Mouse (Mus musculus) embryo, embryonic 11.5 days (tissue): ENCODE data around the gene Ciart.
"Not testable (repeated sequence)": the region's sequence is repeated elsewhere in the genome, so short reads cannot be mapped to it uniquely, and the experiment has no call there.

Experiments used
- DNase-seq: peaks from one replicate; pipeline ENCODE4 v3.0.0-alpha.2; 2012; ENCODE audit warnings: low read depth, low spot score

Gene Ciart

DNA sequence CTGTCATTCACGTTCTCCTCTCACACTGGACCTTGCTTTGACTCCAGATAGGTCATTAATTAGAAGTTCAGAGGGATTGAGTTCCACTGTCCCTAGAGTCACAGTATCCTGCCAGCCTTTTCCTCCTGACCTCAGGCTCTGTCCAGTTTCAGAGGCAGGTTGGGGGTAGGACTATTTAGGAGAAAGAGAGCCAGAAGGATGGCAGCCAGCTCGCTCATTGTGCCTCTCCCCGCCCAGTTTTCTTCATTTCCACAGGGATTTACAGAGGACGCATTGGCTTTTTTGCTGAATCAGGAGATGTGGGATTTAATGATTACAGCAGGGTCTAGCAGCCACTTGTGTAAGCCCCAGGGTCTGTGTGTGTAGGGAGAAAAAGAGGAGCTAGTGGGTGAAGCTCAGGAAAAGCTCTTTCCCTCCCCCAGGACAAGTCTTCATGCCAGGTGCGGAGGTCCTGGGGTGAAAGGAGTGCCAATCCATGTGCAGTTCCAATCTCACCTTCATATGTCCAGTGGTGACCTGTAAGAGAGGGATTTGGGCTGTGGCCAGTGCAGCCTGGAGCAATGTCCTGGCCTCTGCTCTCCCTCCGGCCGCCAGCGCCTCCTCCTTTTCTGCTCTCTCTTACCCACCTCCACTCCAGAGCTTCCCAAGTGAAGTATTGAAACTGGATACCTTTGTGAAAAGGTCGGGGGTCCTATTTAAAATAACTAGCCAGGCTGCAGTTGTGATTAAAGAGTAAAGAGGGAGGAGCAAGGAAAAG is 19.7 kb upstream of the Ciart start:
- no peak for DNase-seq

DNA sequence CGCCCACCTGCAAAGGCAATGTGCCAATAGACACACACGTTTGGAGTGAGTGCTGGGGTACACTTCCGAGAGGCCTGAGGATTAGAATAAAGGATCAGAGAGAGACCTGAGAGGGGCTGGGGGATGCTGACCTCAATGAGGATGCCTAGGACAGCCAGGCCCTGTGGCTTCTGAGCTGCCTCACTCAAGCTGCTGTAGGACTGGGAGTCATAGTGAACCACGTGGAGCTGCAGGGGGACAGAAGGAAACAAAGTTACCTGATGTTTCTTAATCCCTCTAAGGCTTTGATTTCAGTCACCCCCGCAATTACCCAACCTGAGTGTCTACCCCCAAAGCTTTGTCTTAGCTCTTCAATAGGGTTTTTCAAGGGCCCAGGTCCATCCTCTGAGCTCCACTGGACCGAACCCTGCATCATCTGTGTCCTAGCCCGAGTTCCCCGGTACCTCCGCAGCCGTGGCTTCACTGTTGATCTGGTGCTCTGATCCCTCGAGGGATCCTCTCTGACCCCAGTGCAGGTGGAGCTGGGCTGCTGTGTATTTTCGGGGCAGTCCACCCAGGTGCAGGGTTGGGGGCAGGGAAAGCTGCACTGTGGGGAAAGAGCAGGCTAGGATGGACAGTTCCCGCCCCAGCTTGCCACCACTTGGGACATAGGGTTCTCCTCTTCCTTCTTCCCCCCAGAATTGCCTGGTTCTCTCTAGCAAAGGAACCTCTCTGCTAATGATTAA is 17.9 kb upstream of the Ciart start:
- DNase-seq: no peak

DNA sequence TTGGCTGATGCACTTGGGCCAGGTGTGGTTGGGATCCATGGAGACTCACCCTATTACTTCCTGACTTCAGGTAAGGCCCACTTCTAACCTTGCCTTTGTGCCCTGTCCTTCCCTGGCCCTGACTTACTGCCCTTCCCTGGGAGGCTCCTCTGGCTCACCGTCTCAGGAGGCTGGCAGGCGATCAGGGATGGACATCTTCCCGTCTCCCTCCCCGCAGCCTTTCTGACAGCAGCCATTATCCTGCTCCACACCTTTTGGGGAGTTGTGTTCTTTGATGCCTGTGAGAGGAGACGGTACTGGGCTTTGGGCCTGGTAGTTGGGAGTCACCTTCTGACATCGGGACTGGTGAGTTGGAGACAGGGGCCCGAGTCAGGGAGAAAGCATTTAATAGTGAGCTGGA is 13.4 kb upstream of the Ciart start:
- not testable (repeated sequence) for DNase-seq

DNA sequence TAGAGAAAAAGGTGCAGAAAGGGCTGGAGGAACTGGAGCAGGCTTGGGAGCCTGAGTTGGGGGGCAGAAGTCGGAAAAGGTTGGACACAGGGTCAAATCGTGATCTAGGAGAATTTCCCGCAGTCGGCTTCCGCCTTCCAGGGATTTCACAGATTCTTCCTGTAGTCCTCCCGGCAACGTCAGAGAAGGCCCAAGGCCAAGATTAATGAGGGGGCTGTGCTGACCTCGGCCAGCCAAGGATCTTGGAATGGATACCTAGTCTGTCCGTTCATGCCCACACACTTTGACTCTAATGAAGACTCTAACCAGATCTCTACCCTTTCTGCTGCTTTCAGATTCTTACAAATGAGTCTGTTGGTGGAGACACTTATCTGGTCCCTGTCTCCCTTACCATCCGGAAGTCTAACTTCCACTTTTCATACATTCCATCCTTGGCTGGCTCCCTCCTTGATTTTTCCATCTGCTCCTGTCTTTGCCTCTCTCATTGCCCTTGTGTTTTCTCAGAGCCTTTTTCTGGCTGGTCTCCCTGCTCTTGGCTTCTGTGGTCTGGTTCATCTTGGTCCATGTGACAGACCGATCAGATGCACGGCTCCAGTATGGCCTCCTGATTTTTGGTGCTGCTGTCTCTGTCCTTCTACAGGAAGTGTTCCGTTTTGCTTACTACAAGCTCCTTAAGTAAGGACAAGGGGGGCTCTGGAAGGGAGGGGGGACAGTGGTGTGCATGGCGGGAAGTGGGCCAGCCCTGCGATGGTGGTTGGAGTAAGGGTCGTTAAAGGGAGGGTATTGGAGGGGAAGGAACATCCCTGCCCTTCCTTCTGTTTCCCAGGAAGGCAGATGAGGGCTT is 12.5 kb upstream of the Ciart start:
- no peak for DNase-seq

DNA sequence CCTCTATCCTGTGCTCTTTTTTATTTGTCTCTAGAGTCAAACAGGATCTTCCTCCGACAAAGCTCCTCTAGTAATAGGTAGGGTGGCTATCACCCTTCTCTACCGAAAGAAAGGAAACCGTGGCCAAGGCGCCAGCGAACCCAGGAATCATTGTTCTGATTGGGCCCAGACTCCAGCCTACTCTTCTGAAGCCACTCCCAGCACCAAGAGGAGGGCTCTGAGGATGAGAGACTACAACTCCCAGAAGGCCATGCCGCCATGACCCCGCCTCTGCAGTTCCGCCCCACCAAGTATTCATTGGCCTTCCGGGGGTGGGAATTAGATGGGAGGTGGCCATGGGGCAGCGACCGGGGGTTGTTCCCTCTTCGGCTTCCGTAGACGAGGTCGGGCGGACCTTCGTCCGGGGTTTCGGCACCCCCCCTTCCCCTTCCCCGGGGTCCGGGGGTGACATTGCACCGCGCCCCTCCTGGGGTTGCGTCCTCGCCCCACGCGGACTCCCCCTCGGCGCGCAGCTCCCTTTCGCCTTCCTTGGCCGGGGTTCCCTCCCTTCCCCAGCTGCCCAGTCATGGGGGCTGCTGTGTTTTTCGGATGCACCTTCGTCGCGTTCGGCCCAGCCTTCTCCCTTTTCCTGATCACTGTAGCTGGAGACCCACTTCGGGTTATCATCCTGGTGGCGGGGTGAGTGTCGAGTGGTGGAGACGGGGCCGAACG is 11.7 kb upstream of the Ciart start, which contains the start of gene Aph1a:
Gene Aph1a, plus strand, starts transcription at position 364 of the 711 bp plus-strand sequence.
- peak; percentile 91 for DNase-seq

DNA sequence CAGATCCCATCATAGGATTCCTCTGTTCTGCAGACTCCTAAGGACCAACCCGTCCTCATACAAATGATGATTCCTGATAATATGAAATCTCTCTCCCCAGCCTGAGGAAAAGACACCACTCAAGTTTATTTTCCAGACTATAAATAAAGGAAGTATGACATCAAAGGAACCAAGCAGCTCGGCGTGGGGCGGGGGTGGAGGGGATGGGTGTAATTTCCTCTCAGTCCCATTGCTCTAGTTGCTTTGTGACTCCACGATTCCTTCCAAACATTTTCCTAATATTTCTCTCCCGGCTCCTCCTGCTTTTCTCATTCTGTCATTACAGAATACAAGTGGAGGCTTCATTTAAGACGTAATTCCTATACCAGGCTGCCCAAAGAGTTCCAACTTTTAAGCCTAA is 11.1 kb upstream of the Ciart start:
- DNase-seq: no peak

DNA sequence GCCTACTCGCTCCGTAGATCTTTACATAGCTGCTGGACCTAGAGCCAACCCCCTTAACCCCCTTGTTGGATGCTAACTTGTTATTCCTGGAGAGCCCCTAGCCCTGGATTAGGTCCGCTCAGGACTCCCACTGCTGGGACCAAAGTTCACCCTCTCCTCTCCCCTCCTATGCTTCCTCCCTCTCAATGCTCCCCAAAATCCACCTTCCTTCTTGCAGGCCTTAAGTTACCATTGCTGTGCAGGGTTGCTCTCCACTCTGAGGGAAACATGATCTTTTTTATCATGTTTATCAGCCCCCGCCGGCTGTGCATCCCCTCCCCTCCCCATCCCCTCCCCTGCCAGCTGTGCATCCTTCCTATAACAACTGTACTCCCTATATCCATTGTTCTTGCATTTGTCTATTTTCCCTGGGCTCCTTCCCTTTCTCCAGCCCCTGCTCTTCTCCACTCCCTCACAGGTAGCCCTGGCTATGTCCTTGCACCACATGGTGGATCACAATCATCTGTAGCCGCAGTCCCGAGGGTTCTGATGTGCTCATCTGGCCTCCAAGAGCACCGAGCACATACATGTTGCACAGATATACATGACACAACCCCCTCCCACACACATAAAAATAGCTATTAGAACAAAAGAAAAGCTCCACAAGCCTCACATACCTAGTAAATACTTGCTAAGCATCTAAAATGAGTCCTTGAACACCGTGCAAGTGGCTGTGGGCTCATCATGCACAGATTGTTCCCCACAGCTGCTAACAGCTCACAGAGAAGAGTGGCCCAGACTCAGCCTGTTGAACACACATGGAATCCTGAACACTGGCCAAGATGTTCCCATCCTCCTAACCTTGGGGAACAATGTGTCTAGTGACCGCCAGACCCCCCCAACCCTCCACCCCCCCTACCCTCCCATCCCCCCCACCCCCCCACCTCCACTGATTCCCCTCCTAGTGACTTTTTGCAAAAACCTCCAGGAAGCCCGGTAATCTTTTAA is 10.3 kb upstream of the Ciart start:
- DNase-seq: no peak

DNA sequence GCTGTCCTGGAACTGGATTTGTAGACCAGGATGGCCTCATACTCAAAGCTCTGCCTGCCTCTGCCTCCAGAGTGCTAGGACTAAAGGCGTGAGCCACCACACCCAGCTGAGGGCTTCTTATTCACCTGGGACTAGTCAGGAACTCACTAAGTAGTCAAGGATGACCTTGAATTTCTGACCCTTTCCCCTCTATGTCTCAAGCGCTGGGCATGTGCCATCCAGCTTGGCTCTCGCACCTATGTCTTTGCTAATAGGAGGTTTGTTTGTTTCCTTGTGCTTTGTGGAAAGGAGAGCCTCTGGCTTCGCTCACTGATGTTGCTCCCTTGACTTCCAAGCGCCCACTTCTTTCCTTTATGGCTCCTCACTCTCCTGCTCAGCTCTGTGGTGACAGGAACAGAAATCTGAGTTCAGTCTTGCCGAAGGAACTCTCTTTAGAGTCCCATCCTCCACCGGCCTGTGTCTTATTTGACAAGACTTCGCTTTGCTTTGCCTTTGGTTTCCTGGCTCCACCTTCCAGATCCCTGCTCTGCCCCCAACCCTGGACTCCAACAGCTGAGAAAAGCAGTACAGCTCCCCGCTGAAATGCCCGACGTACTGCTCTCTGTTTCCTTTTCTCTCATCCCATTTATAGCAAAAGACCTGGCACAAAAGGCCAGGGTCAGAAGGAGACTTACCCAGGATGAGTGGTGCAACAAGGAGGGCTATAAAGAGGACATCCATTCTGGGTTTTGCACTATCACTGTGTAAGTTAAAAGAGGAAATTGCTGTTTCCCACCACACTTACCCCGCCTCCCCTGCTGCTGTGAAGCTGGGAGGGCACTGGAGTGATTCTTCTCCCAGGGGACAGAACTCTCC is 9.4 kb upstream of the Ciart start, which contains the start of gene BC028528:
Gene BC028528, minus strand, starts transcription at position 795 of the 855 bp plus-strand sequence.
- no peak for DNase-seq

DNA sequence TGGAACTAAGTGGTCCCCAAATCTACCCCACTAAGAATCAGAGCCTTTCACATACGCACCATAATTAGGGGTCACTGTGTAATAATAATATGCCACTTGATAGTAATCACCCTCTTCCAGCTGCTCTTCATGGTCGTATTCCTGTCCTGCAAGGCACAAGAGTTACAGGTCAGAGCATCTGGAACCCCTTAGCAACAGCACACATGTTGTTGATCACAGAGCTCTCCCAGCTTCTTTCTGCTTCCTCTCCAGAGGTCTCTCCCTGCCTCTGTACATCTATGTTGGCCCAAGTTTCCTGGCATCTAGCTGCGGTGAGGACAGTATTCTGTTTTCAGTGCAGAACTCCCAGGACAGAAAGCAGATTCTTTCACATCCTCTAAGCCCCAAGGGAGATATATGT is 7.6 kb upstream of the Ciart start:
- no peak for DNase-seq

DNA sequence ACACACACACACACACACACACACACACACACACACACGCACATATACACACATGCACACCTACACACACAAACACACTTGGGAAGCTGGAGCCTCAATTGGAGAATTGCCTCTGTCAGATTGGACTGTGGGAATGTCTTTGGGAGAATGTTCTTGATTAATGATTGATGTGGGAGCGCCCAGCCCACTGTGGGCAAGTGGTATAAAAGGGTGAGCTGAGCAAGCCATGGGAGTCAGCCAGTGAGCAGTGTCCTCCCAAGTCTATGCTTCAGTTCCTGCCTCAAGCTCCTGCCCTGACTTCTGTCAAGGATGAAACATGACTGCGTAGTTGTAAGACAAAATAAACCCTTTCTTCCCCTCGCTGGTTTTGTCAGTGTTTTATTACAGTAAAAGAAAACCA is 5.5 kb upstream of the Ciart start:
- no peak for DNase-seq

DNA sequence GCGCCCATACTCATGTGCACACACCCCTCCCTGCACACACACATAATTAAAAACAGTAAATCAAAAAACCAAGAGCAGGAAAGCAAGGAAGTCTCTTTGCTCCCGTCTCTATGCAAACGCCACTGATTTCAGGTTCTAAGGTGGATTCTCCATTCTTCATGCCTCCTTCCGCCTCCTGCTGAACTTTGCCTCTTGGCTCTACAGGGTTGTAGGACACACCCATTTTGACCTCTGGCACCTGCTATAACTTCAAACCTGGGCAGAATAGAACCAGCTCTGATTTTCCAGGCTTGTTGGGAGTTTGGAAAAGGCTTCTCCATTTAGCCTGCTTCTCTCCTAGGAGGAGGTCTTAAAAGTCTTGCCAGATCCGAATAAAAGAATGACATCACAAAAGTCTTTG is 2.3 kb upstream of the Ciart start:
- no peak for DNase-seq

DNA sequence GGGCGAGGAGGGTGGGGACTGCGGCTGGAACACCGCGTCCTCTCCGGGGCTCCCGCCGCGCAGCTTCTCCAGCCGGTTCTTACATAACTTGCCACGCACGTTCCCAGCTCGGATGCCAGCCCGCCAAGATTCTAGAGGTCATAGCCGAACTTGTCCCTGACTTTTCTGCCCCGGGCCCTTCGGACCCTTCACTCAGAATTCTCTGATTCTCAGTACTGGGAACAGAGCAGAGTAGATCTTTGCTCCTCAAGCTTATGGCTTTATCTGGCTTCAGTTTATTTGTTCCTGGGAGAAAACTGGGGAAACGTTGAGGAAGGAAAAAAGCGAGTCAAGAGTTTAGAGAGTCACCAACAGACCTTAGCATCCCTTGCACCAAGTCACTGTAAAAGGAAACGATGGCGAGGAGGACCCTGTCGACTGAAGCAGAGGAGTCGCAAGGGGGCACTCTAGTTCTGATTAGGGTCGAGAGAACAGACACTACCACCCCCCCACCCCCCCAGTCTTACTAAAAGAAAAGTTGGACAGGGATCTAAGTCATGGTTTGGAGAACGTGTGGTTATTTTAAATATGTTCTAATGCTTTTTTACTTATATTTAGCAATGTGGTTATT is 870 bp upstream of the Ciart start:
- no peak for DNase-seq

DNA sequence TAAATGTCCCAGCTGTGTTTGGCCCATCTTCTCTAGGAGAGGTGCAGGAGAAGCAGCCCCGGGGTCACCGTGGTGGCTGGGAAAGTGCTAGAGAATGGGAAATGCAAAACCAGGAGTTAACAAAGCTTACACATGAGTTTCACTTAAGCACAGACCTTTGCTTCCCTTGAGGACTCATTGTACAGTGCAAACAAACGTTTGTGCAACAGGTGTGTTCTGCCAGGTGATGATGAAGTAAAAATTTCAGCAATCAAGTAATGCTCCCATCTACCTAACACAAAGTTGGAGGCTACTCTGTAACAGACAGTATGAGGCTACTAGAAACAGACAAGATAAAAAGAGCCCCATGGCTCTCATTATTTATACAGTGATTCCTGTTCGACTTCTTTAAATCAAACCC is 3.0 kb downstream of the Ciart start:
- DNase-seq: no peak

DNA sequence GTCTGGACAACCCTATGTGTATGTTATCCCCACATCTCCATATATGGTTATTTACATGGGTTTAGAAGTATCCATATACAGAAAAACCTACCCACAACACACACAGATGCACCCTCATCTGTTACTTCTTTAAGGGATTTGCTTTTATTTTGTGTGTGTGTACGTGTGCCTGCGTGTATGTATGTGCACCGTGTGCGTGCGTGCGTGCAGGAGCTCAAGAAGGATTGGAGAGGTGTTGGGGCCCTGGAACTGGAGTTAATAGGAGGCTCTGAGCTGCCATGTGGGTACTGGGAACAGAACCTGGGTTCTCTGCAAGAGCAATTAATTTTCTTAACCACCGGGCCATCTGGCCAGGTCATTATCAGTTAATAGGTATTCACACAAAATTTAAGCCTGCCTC is 10.0 kb downstream of the Ciart start:
- DNase-seq: no peak

DNA sequence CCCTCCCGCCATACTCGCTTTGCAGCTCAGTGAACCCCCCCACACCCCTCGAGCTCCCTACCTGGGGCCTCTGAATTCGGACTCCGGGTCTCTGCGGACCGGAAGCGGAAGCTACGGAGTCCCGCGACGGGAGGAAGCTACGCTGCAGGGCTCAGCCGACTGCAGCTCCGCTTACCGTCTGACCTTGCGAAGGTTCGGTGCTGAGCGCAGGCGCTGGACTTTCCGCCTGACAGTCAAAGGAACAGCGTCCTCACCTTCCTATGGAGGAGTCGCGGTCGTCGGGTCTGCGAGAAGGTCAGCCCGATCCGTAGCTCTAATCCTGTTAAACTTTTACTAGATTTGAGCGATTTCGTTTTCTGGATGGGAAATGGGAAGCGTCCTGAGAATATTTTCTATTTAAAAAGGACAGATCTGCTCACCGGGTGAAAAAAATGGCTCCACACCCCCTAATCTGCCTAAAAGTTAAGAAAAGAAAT is 10.6 kb downstream of the Ciart start, which contains the start of gene Mrps21:
Gene Mrps21, minus strand, starts transcription at position 128 of the 476 bp plus-strand sequence.
- DNase-seq: peak; percentile 73

DNA sequence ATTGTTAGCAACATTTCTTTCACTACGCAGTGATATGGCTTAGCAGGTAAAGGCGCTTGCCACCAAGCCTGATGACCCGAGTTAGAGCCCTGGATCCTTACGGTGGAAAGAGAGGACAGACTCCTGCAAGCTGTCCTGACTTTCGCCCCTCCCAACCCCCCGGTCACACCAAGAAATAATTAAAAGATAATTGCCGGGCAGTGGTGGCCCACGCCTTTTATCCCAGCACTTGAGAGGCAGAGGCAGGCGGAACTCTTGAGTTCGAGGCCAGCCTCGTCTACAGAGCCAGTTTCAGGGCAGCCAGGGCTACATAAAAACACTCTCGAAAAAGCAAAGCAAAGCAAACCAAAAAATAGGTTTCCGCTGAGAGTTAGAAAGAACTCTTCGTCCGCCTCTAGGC is 11.1 kb downstream of the Ciart start:
- no peak for DNase-seq

DNA sequence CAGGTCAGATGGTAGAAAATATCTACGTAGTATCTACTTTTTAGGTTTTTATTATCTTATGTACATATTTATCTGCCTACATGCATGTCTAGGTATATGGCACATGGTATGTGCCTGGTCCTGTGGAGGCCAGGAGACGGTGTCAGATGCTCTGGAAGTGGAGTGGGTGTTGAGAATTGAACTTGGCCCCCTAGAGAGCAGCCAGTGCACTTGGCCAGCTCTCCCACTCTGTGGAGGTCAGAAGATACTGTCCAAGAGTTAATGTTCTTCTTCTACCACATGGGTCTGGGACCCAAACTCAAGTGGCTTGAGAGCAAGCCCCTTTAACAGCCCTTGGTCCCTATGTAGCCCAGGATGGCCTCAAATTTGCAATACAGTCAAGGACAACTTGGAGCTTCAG is 14.6 kb downstream of the Ciart start:
- no peak for DNase-seq

DNA sequence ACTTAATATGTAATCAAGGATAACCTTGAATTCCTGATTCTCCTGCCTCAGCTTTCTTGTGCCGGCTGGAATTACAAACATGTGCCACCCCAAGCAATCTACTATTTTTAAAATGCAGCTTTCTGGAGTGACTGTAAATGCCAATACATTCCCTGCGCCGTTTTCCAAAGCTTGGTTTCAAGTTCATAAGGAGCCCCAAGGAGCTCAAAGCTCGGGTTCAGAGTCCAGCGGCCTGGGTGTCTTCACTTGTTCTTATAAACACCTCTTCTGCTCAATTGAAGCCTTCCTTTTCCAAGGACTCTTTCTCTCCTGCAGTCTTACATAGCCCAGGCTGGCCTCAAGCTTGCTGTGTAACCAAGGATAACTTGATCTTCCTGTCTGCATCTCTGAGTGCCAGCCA is 16.0 kb downstream of the Ciart start:
- DNase-seq: no peak

DNA sequence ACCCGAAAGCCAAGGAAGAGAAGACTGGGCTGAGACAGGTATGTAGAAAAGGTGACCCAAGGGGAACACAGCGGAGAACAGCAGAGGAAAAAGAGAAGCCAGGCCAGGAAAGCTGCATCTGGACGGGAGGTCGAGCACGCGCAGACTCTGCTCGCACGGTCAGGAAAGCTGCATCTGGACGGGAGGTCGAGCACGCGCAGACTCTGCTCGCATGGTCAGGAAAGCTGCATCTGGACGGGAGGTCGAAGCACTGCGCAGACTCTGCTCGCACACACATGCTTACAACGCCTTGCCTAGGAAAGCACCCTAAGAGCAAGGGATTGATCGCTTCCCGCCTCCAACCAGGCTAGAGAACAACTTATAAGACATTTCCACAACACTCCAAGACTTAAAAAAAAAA is 16.5 kb downstream of the Ciart start:
- DNase-seq: no peak
